Mouse (Mus musculus): ENCODE measurements around the gene Zfp36l1. TPM values are rescaled to one million over a fixed set of nuclear protein-coding genes. Genes with fewer than 3 reads are reported as not detected.

Zfp36l1 gene
- polyA plus RNA-seq, 1 experiment, result 80.2 TPM

DNA sequence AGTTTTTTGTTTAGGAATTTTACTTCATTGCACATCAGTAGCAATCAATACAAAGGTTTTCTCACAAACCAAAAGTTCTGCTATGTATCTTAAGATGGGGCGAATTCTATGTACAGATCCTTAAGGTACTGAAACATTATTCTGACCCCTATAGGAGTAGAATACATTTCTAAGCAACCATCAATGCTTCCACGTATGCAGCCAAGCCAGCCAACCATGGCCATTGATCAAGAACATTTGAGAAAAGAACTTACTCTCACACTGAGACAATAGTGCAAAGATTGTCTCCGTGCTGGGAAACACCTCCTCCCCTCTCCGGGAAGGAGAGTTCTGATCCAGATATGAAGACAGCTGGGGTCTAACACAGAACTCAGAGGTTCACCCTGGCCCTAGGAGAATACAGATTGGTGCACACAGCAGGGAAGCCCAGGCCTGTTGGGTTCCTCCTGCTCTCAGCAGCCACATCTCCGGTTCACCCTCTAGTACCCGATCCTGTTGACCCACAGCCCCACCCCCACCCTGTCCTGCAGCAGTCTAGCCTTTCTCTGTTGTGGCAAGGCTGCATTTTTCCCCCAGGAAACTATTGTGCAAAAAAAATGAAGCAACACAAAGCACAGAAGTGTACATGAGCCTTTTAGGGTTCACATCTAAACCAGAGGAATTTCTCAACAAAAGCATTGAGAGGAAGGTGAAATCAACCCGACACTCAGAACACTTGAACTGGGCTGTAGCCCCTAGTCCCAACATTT, 49.2 kb downstream of the Zfp36l1 start:
- DNase-seq (ENCODE audit: low read depth), result peak; percentile 37
- no peak for TF ChIP-seq CTCF (IDR thresholded peaks at IDR 0.05; ENCODE audit: borderline replicate concordance, extremely low read depth, insufficient read depth, insufficient read length)
- no peak for TF ChIP-seq POLR2A (IDR thresholded peaks at IDR 0.05; ENCODE audit: borderline replicate concordance, extremely low read depth, insufficient read depth, insufficient read length, poor library complexity, severe bottlenecking)

DNA sequence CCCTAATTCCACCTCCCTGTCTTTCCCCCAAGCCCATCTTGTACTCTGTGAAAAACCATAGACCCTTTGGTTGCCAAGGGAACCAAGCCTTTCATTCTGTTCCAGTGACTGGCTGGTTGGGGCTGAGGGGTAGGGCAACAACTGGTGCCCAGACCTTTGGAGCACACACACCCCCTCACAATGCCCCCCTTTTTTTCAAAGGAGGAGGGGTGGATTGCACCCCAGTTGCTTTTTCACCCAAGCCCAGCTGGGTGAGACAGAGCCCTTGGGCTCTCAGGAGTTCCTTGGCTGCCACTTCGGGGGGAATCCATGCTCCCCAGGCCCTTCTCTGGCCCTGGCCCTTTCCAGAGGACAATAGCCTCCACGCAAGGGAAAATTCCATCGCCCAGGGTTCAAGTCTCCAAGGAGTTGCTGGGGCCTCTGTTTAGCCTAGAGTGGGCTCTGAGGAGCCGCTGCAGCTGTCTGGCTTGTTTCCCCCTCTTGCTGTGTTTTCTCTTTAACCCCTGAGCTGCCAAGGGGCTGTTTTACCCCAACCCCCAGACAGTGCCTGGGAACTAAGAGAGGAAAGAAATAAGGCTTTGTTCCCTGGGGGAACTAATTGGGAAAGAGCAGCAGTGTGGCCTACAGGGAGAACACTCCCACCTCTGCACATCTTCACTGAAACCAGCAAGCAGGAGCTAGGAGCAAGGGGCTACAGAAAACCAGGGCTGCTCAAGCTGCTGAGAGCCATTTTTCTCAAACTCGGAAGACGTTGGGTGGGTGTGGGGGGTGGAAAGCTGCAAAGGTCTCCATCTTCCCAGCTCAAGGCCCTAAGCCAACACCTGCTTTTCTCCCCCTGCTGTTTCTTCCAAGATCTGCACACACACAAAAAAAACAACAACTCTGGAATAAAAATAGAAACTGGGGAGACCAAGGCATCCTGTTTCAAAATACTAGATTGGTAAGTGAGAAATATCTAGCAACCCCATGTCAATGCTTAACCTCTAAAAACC, 50.1 kb downstream of the Zfp36l1 start:
- peak; percentile 98 for DNase-seq (ENCODE audit: low read depth)
- TF ChIP-seq CTCF (IDR thresholded peaks at IDR 0.05; ENCODE audit: borderline replicate concordance, extremely low read depth, insufficient read depth, insufficient read length), result peak; percentile 43; the same call in 1 of the 2 replicates
- TF ChIP-seq POLR2A (IDR thresholded peaks at IDR 0.05; ENCODE audit: borderline replicate concordance, extremely low read depth, insufficient read depth, insufficient read length, poor library complexity, severe bottlenecking), result no peak

DNA sequence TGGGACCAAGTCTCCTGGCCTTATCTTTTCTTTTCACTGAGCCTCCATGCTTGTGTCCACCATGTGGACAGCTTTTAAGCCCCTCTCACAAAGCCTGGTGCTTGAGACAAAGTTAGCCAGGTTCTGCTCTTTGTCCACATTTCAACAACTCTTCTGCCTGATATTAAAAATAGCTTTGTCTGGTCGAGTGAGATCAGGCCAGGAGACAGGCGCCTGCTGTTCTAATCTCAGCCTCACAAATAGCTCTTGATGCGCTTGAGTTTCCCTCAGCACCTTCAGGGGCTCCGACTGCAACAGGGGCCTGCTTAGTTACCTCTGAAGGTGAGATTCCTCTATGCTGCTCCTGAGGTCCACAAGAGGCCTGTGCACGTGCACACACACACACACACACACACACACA, 51.0 kb downstream of the Zfp36l1 start:
- no peak for DNase-seq (ENCODE audit: low read depth)
- TF ChIP-seq CTCF (IDR thresholded peaks at IDR 0.05; ENCODE audit: borderline replicate concordance, extremely low read depth, insufficient read depth, insufficient read length) (no peak), POLR2A (IDR thresholded peaks at IDR 0.05; ENCODE audit: borderline replicate concordance, extremely low read depth, insufficient read depth, insufficient read length, poor library complexity, severe bottlenecking) (no peak)

DNA sequence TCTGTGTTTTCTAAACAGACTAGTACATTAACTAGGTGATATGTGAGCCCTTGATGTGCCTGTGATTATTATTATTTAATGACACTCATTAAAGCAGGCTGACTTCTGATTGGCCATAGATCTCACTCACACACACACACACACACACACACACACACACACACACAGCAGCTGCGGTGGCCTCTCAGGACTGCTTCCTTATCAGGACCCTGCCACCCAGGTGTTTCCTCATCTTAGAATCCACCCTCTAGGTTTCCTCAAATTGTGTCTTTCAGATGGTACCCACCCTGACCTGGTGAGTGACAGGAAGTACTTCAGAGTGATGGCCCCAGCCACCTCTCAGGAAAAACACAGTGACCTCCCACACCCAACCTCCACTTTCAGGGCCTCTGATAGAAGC, 52.0 kb downstream of the Zfp36l1 start:
- TF ChIP-seq CTCF (IDR thresholded peaks at IDR 0.05; ENCODE audit: borderline replicate concordance, extremely low read depth, insufficient read depth, insufficient read length) (no peak), POLR2A (IDR thresholded peaks at IDR 0.05; ENCODE audit: borderline replicate concordance, extremely low read depth, insufficient read depth, insufficient read length, poor library complexity, severe bottlenecking) (no peak)
- DNase-seq (ENCODE audit: low read depth), result no peak

DNA sequence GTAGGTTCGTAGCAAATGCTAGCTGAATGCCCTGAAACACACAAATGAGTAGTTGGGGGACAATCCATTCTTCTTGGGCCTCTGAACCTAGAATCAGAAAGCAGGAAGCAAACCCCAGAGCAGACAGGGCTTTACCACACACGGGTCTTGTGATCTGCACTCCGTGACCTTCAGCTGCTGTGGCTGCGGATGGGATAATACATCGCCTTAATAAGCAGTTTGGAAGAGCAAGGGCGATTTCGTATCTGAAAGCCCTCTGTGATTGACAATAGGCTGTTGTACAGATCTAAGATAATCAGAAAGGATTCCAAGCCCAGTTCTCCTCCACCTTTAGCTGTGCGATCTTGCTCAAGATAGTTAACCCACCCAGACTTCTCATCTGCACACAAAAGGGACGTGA, 52.5 kb downstream of the Zfp36l1 start:
- DNase-seq (ENCODE audit: low read depth), result peak; percentile 59
- TF ChIP-seq POLR2A (IDR thresholded peaks at IDR 0.05; ENCODE audit: borderline replicate concordance, extremely low read depth, insufficient read depth, insufficient read length, poor library complexity, severe bottlenecking), result no peak
- TF ChIP-seq CTCF (IDR thresholded peaks at IDR 0.05; ENCODE audit: borderline replicate concordance, extremely low read depth, insufficient read depth, insufficient read length), result no peak

DNA sequence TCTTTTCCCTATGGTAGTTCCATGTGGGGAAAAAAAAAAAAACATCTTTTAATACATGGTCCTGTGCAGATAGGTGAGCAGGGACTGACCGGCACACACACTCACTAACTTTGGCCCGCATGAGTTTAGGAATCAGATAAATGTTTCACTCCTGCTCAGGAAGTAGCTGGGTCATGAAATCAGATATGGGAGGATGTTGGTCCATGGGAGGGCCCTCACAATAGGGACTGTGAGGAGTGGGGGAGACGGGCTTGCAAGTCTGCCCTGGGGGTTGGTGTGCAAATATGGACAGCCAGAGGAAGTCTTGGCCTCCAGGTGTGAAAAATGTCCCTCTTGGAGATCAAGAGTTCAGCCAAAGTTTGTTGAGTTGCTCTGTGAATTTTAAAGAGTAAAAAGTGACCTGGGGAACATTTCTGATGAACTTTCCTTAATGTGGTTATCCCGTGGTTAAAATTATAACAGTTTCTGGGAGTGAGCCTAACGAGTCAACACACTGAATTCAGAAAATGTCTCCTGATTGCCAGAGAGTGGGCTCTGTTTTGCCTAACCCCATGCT, 53.0 kb downstream of the Zfp36l1 start:
- TF ChIP-seq POLR2A (IDR thresholded peaks at IDR 0.05; ENCODE audit: borderline replicate concordance, extremely low read depth, insufficient read depth, insufficient read length, poor library complexity, severe bottlenecking) (no peak), CTCF (IDR thresholded peaks at IDR 0.05; ENCODE audit: borderline replicate concordance, extremely low read depth, insufficient read depth, insufficient read length) (no peak)
- DNase-seq (ENCODE audit: low read depth), result no peak

Other genes with a start within 250 kb of the Zfp36l1 start
- gene Actn1, start 147.4 kb upstream of the Zfp36l1 start, polyA plus RNA-seq (2012; rRNA removed), result 25.1 and 30.5 TPM in 2 replicates